Mouse (Mus musculus) left cerebral cortex, adult 9 months (tissue): Measurements from ENCODE around the gene Mlycd.
"Not testable (repeated sequence)": the region's sequence is repeated elsewhere in the genome, so short reads cannot be mapped to it uniquely, and the experiment has no call there.

Source experiments
- DNase-seq, 2 experiments: peaks; one replicate each; pipeline ENCODE4 v3.0.0; 2022; ENCODE audit warnings: low spot score in 2 of 2

Gene Mlycd

GRCm38 (mm10) chr8:119394524-119395026 is at the start of gene Mlycd:
Mlycd (plus strand) TSS chr8:119394878.
- DNase-seq = peak; percentile 61 to 90

- DNase-seq = no peak
Observed at GRCm38 (mm10) chr8:119345029-119345682, 49.5 kb upstream of the Mlycd start.

- no peak for DNase-seq
Observed at GRCm38 (mm10) chr8:119345683-119346075, 49.0 kb upstream of the Mlycd start.

GRCm38 (mm10) chr8:119351647-119352046 is 43.0 kb upstream of the Mlycd start:
- DNase-seq = no peak

GRCm38 (mm10) chr8:119352977-119353658 is 41.6 kb upstream of the Mlycd start:
- DNase-seq = no peak

- DNase-seq = no peak
Observed at GRCm38 (mm10) chr8:119353659-119354023, 41.0 kb upstream of the Mlycd start.

GRCm38 (mm10) chr8:119356631-119357030 is 38.0 kb upstream of the Mlycd start:
- not testable (repeated sequence) for DNase-seq

GRCm38 (mm10) chr8:119358175-119358574 is 36.5 kb upstream of the Mlycd start:
- no peak for DNase-seq

- no peak for DNase-seq
Observed at GRCm38 (mm10) chr8:119358836-119359235, 35.8 kb upstream of the Mlycd start.

- no peak for DNase-seq
Observed at GRCm38 (mm10) chr8:119360686-119361295, 33.9 kb upstream of the Mlycd start.

- not testable (repeated sequence) for DNase-seq
Observed at GRCm38 (mm10) chr8:119374716-119375115, 20.0 kb upstream of the Mlycd start.

GRCm38 (mm10) chr8:119378476-119378875 is 16.2 kb upstream of the Mlycd start:
- DNase-seq = no peak

- peak in 1 of 2 experiments; percentile 42 for DNase-seq
Observed at GRCm38 (mm10) chr8:119380619-119381018, 14.1 kb upstream of the Mlycd start.

- peak in 1 of 2 experiments; percentile 89 for DNase-seq
Observed at GRCm38 (mm10) chr8:119384478-119384877, 10.2 kb upstream of the Mlycd start.

- no peak for DNase-seq
Observed at GRCm38 (mm10) chr8:119385854-119386253, 8.8 kb upstream of the Mlycd start.

GRCm38 (mm10) chr8:119386988-119387387 is 7.7 kb upstream of the Mlycd start:
- DNase-seq = no peak

- no peak for DNase-seq
Observed at GRCm38 (mm10) chr8:119394097-119394496, 581 bp upstream of the Mlycd start.

GRCm38 (mm10) chr8:119395072-119395950 is 633 bp downstream of the Mlycd start:
- no peak for DNase-seq

GRCm38 (mm10) chr8:119398558-119398957 is 3.9 kb downstream of the Mlycd start:
- no peak for DNase-seq

GRCm38 (mm10) chr8:119399255-119399654 is 4.6 kb downstream of the Mlycd start:
- no peak for DNase-seq

- DNase-seq = no peak
Observed at GRCm38 (mm10) chr8:119400122-119400671, 5.5 kb downstream of the Mlycd start.
